Mouse (Mus musculus): ENCODE results near the gene Gusb. TPM values are rescaled to one million over a fixed set of nuclear protein-coding genes. Genes with fewer than 3 reads are reported as not detected.

Gusb gene
- polyA plus RNA-seq, 1 experiment from 2014 or later = 23.3 TPM

DNA sequence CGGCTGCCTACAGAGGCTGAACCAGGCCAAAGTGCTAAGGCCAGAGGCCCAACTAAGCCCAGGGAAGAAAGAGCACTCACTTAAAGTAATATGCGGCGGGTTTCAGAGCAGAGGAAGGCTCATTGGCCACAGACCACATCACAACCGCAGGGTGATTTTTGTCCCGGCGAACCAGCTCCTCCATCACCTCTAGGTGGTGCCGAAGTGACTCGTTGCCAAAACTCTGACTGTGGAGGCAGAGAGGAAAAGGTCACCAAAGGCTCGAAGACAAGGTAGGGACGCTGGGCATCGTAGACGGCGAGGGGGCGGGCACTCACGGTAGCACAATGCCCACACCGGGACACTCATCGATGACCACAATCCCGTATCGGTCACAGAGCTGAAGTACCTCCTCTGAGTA is 5.1 kb downstream of the Gusb start:
- Histone ChIP-seq H3K27me3 (no peaks in the 10 kb centered on the region), H3K27ac (no peak overlapping the region), H3K4me3 (replicated peaks) (no peak overlapping the region), H3K4me2 (replicated peaks) (no peak overlapping the region), H3K36me3 (peaks cover 4% of the 10 kb centered on the region; the same call in 1 of the 2 replicates), H3K4me1 (replicated peaks) (peaks cover 16% of the 10 kb centered on the region), H3K9ac (replicated peaks) (no peak overlapping the region), H3K9me3 (no peaks in the 10 kb centered on the region)
- no peak for ATAC-seq
- 72% methylated on average over 19 of the region's 19 CpGs for WGBS

DNA sequence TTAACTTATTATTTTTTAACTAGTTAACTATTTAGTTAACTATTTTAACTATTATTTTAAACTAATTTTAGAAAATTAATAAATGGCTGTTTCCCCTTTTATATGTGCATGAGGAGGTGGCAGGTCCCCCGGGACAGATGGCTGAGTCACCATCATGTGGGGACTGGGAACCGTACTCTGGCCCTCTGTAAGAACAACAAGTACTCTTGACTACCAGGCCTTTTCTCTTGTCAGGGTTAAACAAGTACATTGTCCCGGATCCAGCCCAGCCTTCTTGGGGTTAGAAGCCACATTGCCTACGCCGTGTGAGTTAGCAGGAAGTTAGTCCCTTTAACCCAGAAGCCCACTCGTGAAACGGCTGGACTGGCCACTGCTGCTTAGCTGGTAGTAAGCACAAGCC is 7.9 kb downstream of the Gusb start:
- 95% methylated on average over 7 of the region's 7 CpGs for WGBS
- H3K4me3 ChIP-seq (replicated peaks) = no peak overlapping the region
- ATAC-seq = no peak
- H3K4me1 ChIP-seq (replicated peaks) = no peaks in the 10 kb centered on the region
- H3K27me3 ChIP-seq = no peaks in the 10 kb centered on the region
- peaks cover 9% of the 10 kb centered on the region for H3K36me3 ChIP-seq
- H3K4me2 ChIP-seq (replicated peaks) = no peak overlapping the region
- H3K9me3 ChIP-seq = no peaks in the 10 kb centered on the region
- H3K9ac ChIP-seq (replicated peaks) = no peak overlapping the region
- H3K27ac ChIP-seq = no peak overlapping the region

DNA sequence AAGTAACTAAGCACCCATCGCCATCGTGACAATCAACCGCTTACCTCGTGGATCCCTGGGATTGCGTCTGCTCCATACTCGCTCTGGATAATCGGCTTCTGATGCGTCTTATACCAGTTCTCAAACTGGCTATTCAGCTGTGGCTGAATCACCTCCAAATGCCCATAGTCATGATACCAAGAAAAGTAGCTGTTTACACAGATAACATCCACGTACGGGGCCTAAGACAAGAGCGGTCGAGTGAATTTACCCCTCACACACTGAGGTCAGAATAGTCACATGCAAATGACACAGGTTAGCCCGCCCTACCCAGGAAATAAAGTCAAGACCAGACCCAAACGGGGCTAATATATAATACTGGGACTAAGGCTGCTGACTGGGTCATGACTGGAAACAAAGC is 9.5 kb downstream of the Gusb start:
- H3K27ac ChIP-seq = no peak overlapping the region
- H3K36me3 ChIP-seq = peaks cover 12% of the 10 kb centered on the region
- no peaks in the 10 kb centered on the region for H3K4me1 ChIP-seq (replicated peaks)
- no peak for ATAC-seq
- H3K9me3 ChIP-seq = no peaks in the 10 kb centered on the region
- no peak overlapping the region for H3K9ac ChIP-seq (replicated peaks)
- 95% methylated on average over 14 of the region's 14 CpGs for WGBS
- no peak overlapping the region for H3K4me2 ChIP-seq (replicated peaks)
- no peak overlapping the region for H3K4me3 ChIP-seq (replicated peaks)
- H3K27me3 ChIP-seq = no peaks in the 10 kb centered on the region

DNA sequence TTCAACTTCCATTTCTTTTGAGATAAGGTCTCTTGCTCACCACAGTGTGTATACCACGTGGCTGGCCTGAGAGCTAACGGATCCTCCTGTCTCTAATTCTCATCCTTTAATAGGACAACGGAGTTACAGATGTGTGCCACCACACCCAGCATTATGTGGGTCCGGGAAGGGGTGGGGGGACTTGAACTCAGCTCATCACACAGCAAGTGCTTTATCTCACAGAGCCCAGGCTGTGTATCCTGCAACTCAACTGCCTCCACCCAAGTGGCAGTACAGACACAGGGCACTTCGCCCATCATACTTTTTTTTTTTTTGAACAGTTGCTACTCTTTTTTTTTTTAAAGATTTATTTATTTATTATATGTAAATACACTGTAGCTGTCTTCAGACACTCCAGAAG is 11.0 kb downstream of the Gusb start:
- WGBS = 97% methylated on average over 5 of the region's 5 CpGs
- Histone ChIP-seq H3K9me3 (no peaks in the 10 kb centered on the region), H3K36me3 (peaks cover 17% of the 10 kb centered on the region), H3K4me2 (replicated peaks) (no peak overlapping the region), H3K4me3 (replicated peaks) (no peak overlapping the region), H3K4me1 (replicated peaks) (no peaks in the 10 kb centered on the region), H3K9ac (replicated peaks) (no peak overlapping the region), H3K27me3 (no peaks in the 10 kb centered on the region), H3K27ac (no peak overlapping the region)
- ATAC-seq = no peak

DNA sequence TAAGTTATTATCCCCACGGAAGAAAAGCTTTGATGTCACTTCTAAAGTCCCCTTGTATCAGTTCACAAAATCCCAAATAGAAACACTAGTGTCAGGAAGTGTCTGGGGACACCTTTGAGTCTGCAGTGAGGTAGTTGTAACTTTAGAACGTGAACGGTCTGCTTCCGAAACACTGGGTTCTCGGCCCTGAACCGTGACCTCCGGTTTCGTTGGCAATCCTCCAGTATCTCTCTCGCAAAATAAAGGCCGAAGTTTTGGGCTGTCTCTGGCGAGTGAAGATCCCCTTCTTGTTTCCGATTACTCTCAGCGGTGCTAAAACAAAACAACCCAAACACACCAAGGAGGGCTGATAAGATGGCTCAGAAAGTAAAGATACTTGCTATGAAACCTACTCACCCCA is 13.5 kb downstream of the Gusb start:
- ATAC-seq = no peak
- peaks cover 17% of the 10 kb centered on the region for H3K36me3 ChIP-seq
- no peaks in the 10 kb centered on the region for H3K9me3 ChIP-seq
- no peak overlapping the region for H3K27ac ChIP-seq
- H3K9ac ChIP-seq (replicated peaks) = no peak overlapping the region
- no peaks in the 10 kb centered on the region for H3K27me3 ChIP-seq
- 91% methylated on average over 13 of the region's 13 CpGs for WGBS
- no peaks in the 10 kb centered on the region for H3K4me1 ChIP-seq (replicated peaks)
- H3K4me3 ChIP-seq (replicated peaks) = no peak overlapping the region
- H3K4me2 ChIP-seq (replicated peaks) = no peak overlapping the region

DNA sequence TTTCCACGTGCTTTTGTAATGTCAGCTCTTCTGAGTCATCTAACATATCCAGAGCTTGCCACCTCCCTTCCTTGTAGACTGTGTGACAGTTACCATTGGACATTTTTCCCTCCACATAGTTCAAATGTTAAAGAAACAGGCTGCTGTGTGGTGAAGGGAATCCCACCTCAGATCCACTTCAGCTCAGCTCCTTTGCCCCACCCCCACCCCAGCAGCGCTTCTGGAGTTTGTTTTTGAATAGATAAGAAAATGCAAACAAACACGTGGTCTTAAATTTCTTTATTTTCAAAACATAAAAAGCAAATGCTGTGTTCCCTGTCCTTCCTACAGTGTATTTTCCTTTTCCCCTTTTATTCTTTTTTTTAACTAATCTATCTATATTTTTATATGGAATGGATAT is 22.6 kb downstream of the Gusb start:
- no peak for ATAC-seq
- no peaks in the 10 kb centered on the region for H3K27me3 ChIP-seq
- peaks cover 17% of the 10 kb centered on the region; the same call in 1 of the 2 replicates for H3K36me3 ChIP-seq
- no peaks in the 10 kb centered on the region for H3K9me3 ChIP-seq
- H3K4me3 ChIP-seq (replicated peaks) = no peak overlapping the region
- H3K9ac ChIP-seq (replicated peaks) = no peak overlapping the region
- no peaks in the 10 kb centered on the region for H3K4me1 ChIP-seq (replicated peaks)
- WGBS = 74% methylated on average over 3 of the region's 3 CpGs
- H3K27ac ChIP-seq = no peak overlapping the region
- no peak overlapping the region for H3K4me2 ChIP-seq (replicated peaks)

DNA sequence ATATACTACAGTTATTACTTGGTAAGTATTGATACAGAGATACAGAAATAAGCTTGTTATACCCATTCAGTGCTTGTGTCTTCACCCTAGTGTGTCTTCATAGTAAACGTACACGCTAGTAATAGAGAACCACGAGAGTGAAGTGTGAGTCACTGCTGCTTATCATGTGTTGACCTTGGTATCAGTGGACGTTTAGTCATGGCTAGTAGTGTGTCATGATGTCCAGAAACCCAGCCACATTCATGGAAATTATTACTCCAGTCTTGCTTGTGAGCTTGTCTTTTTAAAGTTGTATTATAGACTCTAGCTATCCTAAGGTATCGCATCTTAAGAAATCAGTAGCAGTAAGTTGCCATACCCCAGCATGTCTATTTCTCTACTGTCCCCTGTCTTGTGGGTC is 24.2 kb downstream of the Gusb start:
- Histone ChIP-seq H3K27ac (no peak overlapping the region), H3K27me3 (no peaks in the 10 kb centered on the region), H3K4me3 (replicated peaks) (no peak overlapping the region), H3K36me3 (0 out of 2 replicates have a peak, but pooled peaks cover 11% of the 10 kb centered on the region), H3K4me2 (replicated peaks) (no peak overlapping the region), H3K9ac (replicated peaks) (no peak overlapping the region), H3K9me3 (no peaks in the 10 kb centered on the region), H3K4me1 (replicated peaks) (no peaks in the 10 kb centered on the region)
- ATAC-seq = no peak
- WGBS = 91% methylated on average over 5 of the region's 5 CpGs

DNA sequence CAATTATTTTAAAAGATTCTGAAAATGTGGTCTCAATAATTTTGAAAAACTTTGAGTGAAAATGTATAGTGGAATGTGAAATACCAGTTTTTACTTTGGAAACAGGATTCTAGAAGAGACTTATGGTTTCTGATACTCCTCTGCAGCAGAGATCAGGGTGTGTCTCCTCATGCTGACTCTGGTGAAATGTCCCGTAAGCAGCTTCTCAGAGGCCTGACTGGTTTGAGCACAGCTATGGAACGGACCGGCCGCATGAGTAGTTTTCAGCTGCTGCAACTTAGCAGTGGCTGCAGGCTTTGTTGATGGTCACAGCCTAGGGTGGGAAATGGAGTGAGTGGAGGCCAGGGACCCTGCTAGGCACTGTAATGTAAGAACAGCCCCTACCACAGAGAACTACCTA is 25.1 kb downstream of the Gusb start:
- WGBS = 81% methylated on average over 4 of the region's 4 CpGs
- Histone ChIP-seq H3K4me1 (replicated peaks) (no peaks in the 10 kb centered on the region), H3K4me3 (replicated peaks) (no peak overlapping the region), H3K9ac (replicated peaks) (no peak overlapping the region), H3K9me3 (no peaks in the 10 kb centered on the region), H3K27me3 (no peaks in the 10 kb centered on the region), H3K4me2 (replicated peaks) (no peak overlapping the region), H3K27ac (no peak overlapping the region), H3K36me3 (0 out of 2 replicates have a peak, but pooled peaks cover 4% of the 10 kb centered on the region)
- ATAC-seq = no peak

DNA sequence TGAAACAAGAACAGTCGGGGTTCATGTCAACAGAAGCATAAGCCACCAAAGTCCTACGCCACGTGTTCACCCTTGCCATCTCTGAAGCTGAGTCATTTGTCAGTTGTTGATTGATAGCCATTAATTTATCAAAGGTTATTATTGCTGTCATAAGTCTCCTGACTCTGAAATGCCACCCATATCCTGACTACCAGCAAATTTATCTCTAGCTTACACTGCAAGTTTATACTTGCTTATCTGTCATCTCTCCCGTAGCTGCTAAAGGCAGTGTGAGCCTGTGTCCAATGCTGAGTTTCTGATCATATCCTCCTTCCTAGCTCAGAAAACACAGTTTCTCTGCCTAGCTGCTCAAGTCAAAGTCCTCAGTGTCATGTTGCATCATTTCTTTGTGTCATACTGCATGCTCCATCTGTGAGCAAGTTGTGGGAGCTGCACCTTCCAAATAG is 28.0 kb downstream of the Gusb start:
- no peak for ATAC-seq

DNA sequence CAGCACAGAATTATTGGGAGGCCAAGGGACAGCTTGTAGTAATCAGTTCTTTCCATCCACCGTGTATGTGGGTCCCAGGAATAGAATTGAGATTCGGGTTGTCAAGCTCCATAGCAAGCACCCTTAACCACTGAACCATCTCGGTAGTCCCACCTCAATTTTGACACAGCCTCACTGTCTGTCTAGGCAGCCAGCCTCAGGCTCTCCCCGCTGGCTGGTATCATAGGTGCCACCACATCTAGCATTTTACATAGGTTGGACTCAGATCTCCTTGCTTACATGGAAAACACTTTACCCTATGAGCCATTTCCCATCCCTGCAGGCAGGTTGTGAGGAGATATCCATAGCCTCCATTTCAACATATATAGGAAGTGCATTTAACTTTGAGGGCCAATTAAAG is 28.5 kb downstream of the Gusb start:
- no peaks in the 10 kb centered on the region for H3K4me1 ChIP-seq (replicated peaks)
- no peak overlapping the region for H3K4me3 ChIP-seq (replicated peaks)
- H3K4me2 ChIP-seq (replicated peaks) = no peak overlapping the region
- no peak overlapping the region for H3K27ac ChIP-seq
- no peaks in the 10 kb centered on the region for H3K27me3 ChIP-seq
- H3K36me3 ChIP-seq = peaks cover 9% of the 10 kb centered on the region; the same call in 1 of the 2 replicates
- no peaks in the 10 kb centered on the region for H3K9me3 ChIP-seq
- H3K9ac ChIP-seq (replicated peaks) = no peak overlapping the region
- WGBS = 94% methylated on average over 4 of the region's 4 CpGs
- ATAC-seq = no peak

More for the DNA sequence above, 28.0 kb downstream of the Gusb start:
- Histone ChIP-seq H3K4me2 (replicated peaks) (no peak overlapping the region), H3K36me3 (peaks cover 9% of the 10 kb centered on the region; the same call in 1 of the 2 replicates), H3K4me1 (replicated peaks) (no peaks in the 10 kb centered on the region), H3K9ac (replicated peaks) (no peak overlapping the region), H3K4me3 (replicated peaks) (no peak overlapping the region), H3K27me3 (no peaks in the 10 kb centered on the region), H3K9me3 (no peaks in the 10 kb centered on the region), H3K27ac (no peak overlapping the region)
- WGBS = 90% methylated on average over 4 of the region's 4 CpGs

DNA sequence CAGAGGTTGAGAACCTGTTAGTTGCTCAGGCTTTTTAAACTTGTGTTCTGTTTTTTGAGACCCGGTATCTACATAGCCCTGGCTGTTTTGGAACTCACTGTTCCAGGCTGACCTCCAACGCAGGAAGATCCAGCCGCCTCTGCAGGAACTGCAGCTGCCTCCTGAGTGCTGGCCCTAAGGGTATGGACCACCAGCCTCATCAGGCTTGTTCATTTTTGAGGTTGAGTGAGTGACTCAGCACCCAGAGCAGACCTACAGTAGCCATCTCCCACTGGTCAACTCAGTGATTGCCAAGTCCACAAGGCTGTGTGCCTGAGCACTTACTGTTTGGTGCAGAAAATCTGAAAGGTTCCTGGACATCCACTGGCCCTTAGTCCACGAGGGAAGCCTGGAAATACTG is 31.4 kb downstream of the Gusb start:
- Histone ChIP-seq H3K4me1 (replicated peaks) (0 out of 2 replicates have a peak, but pooled peaks cover under 1% of the 10 kb centered on the region), H3K27ac (no peak overlapping the region), H3K9ac (replicated peaks) (no peak overlapping the region), H3K27me3 (no peaks in the 10 kb centered on the region), H3K9me3 (no peaks in the 10 kb centered on the region), H3K4me2 (replicated peaks) (no peak overlapping the region), H3K36me3 (peaks cover 9% of the 10 kb centered on the region; the same call in 1 of the 2 replicates), H3K4me3 (replicated peaks) (no peak overlapping the region)
- no peak for ATAC-seq
- WGBS = 96% methylated on average over 4 of the region's 4 CpGs

DNA sequence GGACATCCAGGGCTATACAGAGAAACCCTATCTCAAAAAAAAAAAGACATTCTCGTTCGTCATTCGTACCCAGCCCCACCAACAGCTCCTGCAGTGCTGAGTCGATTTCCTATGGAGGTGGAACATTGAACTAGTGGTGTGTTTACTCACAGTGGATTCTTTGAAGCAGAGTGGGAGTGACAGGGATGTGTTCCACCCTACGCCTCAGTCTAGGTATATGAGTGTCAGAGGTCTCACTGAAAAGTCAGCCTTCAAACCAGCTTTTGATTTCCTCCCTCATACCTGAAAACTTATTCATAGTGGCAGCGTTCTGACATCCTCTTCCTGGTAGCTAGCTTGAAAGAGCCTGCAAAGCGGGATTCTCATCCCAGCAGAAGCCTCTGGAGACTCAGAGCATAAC is 34.4 kb downstream of the Gusb start:
- Histone ChIP-seq H3K4me3 (replicated peaks) (no peak overlapping the region), H3K27me3 (no peaks in the 10 kb centered on the region), H3K36me3 (peaks cover 5% of the 10 kb centered on the region; the same call in 1 of the 2 replicates), H3K4me1 (replicated peaks) (0 out of 2 replicates have a peak, but pooled peaks cover 2% of the 10 kb centered on the region), H3K9ac (replicated peaks) (no peak overlapping the region), H3K9me3 (no peaks in the 10 kb centered on the region), H3K27ac (no peak overlapping the region), H3K4me2 (replicated peaks) (no peak overlapping the region)
- ATAC-seq = no peak
- WGBS = 85% methylated on average over 7 of the region's 7 CpGs

DNA sequence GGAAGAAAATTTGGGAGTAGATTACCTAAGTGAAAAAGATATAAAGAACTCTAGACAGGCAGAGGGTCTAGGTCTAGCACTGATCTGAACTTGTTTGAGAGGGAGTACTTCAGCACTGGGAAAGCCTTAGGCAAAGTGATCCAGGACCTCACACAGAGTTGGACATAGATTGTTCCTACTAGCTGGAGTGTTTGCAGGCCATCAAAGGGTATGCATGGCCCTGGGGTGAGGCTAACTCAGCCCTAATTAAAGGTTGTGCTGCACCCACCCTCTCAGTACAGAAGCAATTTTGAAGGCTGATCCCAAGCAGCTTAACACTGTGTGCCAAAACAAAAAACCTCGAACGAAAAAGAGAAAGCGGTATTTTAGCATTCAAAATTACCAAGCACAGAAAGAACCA is 36.4 kb downstream of the Gusb start:
- no peaks in the 10 kb centered on the region for H3K27me3 ChIP-seq
- H3K36me3 ChIP-seq = peaks cover under 1% of the 10 kb centered on the region; the same call in 1 of the 2 replicates
- H3K4me2 ChIP-seq (replicated peaks) = no peak overlapping the region
- no peak for ATAC-seq
- 0 out of 2 replicates have a peak, but pooled peaks cover 2% of the 10 kb centered on the region for H3K4me1 ChIP-seq (replicated peaks)
- WGBS = 88% methylated on average over 3 of the region's 3 CpGs
- H3K4me3 ChIP-seq (replicated peaks) = no peak overlapping the region
- H3K9ac ChIP-seq (replicated peaks) = no peak overlapping the region
- H3K27ac ChIP-seq = no peak overlapping the region
- H3K9me3 ChIP-seq = no peaks in the 10 kb centered on the region
